Mouse (Mus musculus): Measurements from ENCODE around the gene Fam19a2. TPM values are rescaled to one million over a fixed set of nuclear protein-coding genes. Genes with fewer than 3 reads are reported as not detected.

The Fam19a2 gene
- total RNA-seq (2021) = not detected
- long read RNA-seq, experiment 1 = 0 reads
- long read RNA-seq, experiment 2 = 0 reads

GRCm38 (mm10) chr10:123263876-123264309 is at the start of gene Fam19a2:
Fam19a2 (plus strand) TSS chr10:123263996.
- no peak for DNase-seq

GRCm38 (mm10) chr10:123222785-123223184 is 41.0 kb upstream of the Fam19a2 start:
- no peak for DNase-seq

- DNase-seq = no peak
Observed at GRCm38 (mm10) chr10:123229420-123229819, 34.4 kb upstream of the Fam19a2 start.

GRCm38 (mm10) chr10:123248063-123248462 is 15.7 kb upstream of the Fam19a2 start:
- no peak for DNase-seq

- no peak for DNase-seq
Observed at GRCm38 (mm10) chr10:123251904-123252303, 11.9 kb upstream of the Fam19a2 start.

- DNase-seq = no peak
Observed at GRCm38 (mm10) chr10:123254299-123254698, 9.5 kb upstream of the Fam19a2 start.

- no peak for DNase-seq
Observed at GRCm38 (mm10) chr10:123255674-123256348, 8.0 kb upstream of the Fam19a2 start.

- DNase-seq = no peak
Observed at GRCm38 (mm10) chr10:123264461-123265191, 830 bp downstream of the Fam19a2 start.

- DNase-seq = no peak
Observed at GRCm38 (mm10) chr10:123265241-123265790, 1.5 kb downstream of the Fam19a2 start.

GRCm38 (mm10) chr10:123268568-123268967 is 4.8 kb downstream of the Fam19a2 start:
- DNase-seq = no peak

GRCm38 (mm10) chr10:123274554-123274953 is 10.8 kb downstream of the Fam19a2 start:
- no peak for DNase-seq

GRCm38 (mm10) chr10:123307300-123307699 is 43.5 kb downstream of the Fam19a2 start:
- DNase-seq = no peak

- DNase-seq = no peak
Observed at GRCm38 (mm10) chr10:123326271-123326670, 62.5 kb downstream of the Fam19a2 start.

GRCm38 (mm10) chr10:123341280-123341679 is 77.5 kb downstream of the Fam19a2 start:
- no peak for DNase-seq

- no peak for DNase-seq
Observed at GRCm38 (mm10) chr10:123342591-123343236, 78.9 kb downstream of the Fam19a2 start.

- no peak for DNase-seq
Observed at GRCm38 (mm10) chr10:123346301-123346700, 82.5 kb downstream of the Fam19a2 start.

GRCm38 (mm10) chr10:123353667-123354066 is 89.9 kb downstream of the Fam19a2 start:
- DNase-seq = no peak

- DNase-seq = no peak
Observed at GRCm38 (mm10) chr10:123357010-123357409, 93.2 kb downstream of the Fam19a2 start.

GRCm38 (mm10) chr10:123360492-123360891 is 96.7 kb downstream of the Fam19a2 start:
- no peak for DNase-seq

- no peak for DNase-seq
Observed at GRCm38 (mm10) chr10:123364628-123365027, 100.8 kb downstream of the Fam19a2 start.

GRCm38 (mm10) chr10:123367152-123367864 is 103.5 kb downstream of the Fam19a2 start:
- DNase-seq = no peak

GRCm38 (mm10) chr10:123383277-123383676 is 119.5 kb downstream of the Fam19a2 start:
- no peak for DNase-seq
